Mouse (Mus musculus): Measurements from ENCODE around the gene Gprc5c.

The Gprc5c gene

GRCm38 (mm10) chr11:114833166-114833565, 17.8 kb upstream of the Gprc5c start:
- DNase-seq (ENCODE audit: extremely low spot score, low spot score), result no peak

DNA sequence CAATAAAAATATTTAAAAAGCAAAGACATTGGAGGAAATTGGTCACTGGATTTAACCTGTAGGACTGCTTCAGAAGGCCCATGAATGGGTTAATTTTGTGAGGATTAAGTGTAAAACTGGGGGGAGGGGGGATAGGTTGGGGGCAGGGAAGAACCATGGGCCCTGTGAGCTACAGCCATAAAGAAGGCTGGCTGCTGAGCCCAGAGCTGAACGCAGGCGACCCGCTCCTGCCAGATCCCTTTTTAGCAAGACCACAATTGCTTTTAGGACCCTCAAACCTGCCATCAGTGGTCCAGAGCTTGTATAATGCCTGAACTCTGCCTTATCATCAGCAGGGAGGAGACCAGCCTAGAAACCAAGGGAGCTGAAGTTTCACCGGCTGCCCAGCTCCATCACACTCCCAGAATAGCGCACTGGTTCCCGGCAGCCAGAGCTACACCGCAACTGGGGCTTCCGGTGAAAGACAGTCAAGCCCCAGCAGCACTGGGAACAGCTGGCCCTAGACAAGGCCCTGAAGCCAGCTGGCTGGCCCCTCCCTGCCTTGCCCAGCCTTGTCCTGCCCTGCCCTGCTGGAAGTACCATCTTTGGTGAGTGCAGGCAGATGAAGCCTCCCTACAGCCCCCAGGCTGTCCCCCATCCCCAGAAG, 7.0 kb upstream of the Gprc5c start:
- peak; percentile 59 for DNase-seq (ENCODE audit: extremely low spot score, low spot score)

GRCm38 (mm10) chr11:114844464-114845220, 6.3 kb upstream of the Gprc5c start:
- DNase-seq (ENCODE audit: extremely low spot score, low spot score), result no peak

DNA sequence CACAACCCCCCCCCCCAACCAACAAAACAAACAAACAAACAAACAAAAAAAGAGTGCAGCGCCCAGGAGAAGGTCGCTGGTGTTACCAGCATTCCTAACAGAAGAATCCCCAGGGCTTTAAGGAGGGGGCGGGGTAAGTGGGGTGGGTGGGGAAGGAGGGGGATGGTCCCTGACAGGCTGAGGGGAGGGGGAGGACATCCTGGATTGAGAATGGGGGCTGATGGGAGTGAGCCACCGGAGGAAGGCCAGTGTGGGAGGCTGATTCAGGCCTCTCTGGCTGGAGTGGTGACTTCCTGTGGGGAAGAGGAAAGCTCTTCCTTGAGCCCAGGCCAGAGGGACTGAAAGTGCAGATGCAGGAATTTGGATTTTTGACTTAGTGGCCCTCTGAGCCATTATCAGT, 4.6 kb upstream of the Gprc5c start:
- DNase-seq (ENCODE audit: extremely low spot score, low spot score), result no peak

- DNase-seq (ENCODE audit: extremely low spot score, low spot score), result no peak
Measured at GRCm38 (mm10) chr11:114847008-114847407, 3.9 kb upstream of the Gprc5c start.

GRCm38 (mm10) chr11:114849572-114849971, 1.4 kb upstream of the Gprc5c start:
- no peak for DNase-seq (ENCODE audit: extremely low spot score, low spot score)

DNA sequence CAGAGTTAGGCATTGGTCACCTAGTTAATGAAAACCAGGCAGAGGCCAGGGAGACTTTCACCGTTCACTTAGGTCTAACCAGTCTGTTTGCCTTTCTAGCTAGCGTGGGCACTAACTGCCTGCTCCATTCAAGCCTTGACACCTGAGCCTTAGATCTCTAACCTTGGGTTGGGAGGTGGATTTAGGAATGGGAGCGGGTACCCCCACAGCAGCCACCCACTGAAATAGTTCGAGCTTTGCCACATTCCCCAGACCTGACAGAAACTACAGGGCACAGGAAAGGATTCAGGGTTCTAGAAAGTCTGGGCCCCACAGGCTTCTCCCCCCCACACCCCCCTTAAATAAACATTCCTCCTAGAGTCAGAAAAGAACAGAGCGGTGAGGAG, 893 bp upstream of the Gprc5c start:
- peak; percentile 29 for DNase-seq (ENCODE audit: extremely low spot score, low spot score)

GRCm38 (mm10) chr11:114851269-114851607, 286 bp downstream of the Gprc5c start:
- no peak for DNase-seq (ENCODE audit: extremely low spot score, low spot score)

DNA sequence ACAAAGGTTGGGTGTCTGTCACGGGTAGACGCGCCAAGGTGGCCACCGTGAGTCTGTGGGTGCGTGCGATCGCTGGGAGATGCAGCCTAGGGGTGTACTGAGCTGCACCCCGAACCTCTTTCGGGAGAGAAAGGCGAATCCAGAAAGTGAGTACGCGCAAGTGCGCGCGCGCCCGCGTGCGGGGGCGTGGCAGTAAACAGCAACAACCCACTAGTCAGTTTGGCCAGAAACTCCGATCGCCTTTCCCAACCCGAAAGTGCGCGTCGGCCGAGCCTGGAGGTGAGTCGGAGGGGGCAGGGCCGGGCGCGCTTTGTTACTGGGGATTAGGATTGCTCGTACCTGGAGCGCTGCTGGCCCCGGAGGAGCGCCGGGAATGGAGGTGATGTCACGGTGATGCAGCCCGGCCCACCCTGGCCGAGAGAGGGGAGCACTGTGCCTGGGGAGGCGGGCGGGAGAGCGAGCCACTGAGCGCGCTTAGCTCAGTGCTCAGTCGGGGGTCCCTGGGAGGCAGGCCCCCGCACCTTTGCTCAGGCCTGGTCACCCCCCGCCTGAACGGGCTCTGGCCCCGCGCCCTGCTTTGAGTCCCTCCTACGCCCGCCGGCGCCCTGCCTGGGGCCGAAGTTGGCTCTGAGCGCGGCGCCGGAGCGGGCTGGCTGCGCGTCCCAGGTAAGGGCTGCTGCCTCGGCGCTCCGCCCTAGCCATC, 807 bp downstream of the Gprc5c start:
- peak; percentile 68 for DNase-seq (ENCODE audit: extremely low spot score, low spot score)

DNA sequence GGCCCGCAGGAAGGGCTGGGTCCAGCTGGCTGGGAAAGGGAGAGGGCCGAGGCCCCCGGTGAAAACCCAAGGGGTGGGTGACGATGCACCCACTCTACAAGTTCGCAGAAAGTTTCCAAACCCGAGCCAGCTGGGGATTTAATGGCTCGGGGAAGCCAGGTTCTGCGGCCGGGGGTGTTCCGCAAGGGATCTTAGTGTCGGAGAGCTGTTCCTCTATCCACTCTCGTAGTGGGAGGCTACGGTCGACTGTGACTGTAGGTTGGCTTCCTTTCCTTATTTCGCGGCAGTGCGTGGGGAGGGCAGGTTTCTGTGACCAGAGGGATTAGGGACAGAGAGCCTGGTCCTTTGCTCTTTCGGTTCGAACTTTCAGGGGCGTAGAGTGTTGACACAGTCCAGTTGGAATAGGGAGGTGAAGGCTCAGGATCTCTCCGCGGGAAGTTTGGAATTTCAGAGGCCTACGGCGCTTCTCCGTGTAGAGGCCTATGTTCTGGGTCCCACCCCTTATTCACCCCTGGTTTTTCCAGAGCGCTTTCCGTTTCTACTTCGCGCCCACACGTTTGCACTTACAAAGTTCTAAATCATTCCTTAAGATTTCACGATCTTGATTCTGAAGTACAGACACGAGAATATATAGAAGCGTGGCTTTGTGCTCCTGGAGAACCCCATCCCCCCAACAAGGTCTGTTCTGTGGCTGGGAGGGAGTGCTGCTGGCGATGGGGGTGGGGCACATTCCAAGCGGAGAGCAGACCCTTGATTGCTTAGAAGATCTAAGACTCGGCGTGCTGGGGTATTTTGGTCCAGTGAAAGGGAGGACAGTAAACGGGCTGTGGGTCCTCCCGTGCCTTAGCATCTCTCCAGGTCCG, 1.6 kb downstream of the Gprc5c start:
- DNase-seq (ENCODE audit: extremely low spot score, low spot score), result peak; percentile 73

- no peak for DNase-seq (ENCODE audit: extremely low spot score, low spot score)
Measured at GRCm38 (mm10) chr11:114853174-114853838, 2.4 kb downstream of the Gprc5c start.

DNA sequence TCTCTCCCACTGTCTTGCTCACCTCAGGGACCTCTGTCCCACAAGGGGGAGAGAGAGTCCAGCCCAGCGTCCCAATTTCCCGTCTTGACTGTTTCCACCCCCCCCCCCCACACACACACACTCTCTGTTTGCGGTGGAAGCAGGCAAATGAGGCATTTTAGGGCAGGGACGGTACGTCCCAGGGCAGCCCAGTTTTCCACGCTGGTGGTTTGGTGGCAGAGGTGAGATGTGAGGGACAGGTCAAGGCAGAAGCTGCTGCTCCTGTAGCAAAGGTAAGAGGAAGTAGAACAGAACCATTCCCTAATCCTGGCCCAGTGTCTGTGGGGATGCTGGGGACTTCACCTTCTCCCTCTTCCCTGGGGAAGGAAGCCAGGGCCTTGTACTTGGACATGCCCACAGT, 3.6 kb downstream of the Gprc5c start:
- DNase-seq (ENCODE audit: extremely low spot score, low spot score), result no peak

DNA sequence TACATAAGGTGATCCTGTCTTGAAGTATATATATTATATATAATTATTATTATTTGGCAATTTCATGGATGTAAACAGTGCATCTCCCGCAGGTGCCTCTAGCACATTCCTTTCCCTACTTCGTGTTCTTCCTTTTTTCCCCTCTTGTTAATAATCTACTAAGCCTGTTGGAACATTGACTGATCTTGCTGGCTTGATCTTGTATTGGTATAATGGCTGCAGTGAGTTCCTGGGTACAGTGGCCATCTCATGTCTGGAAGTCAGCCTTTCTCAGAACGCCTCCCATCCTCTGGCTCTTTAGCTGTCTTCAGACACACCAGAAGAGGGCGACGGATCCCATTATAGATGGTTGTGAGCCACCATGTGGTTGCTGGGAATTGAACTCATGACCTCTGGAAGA, 5.2 kb downstream of the Gprc5c start:
- DNase-seq (ENCODE audit: extremely low spot score, low spot score), result no peak

DNA sequence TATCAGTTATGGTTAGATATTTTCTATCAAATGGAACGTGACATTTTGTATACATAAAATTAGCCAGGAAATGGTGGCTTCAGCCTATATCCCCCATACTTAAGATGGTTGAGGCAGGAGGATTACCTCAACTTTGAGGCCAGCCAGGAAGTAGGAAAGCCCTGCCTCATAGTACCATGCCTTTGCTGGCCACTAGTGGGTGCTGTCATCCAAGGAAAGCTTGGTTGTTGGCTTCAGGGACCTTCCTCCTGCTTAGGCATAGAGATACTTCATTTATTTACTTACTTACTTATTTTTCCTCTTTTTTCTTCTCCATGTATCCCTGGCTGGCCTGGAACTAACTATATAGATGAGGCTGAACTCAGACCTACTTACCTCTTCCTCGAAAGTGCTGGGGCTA, 7.7 kb downstream of the Gprc5c start:
- no peak for DNase-seq (ENCODE audit: extremely low spot score, low spot score)

DNA sequence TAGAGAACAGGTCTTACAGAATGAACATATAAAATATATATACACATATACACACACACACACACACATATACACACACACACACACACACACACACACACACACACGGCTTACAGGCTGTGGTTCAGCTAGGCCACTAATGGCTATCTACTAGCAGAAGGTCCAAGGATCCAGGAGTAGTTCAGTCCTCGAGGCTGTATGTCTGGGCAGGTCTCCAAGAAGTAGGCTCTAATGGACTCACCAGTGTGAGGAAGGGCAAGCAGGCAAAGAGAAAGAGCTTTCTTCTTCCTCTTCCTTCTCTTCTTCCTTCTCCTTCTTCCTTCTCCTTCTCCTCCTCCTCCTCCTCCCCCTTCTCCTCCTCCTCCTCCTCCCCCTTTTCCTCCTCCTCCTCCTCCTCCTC, 10.1 kb downstream of the Gprc5c start:
- DNase-seq (ENCODE audit: extremely low spot score, low spot score), result no peak

GRCm38 (mm10) chr11:114862687-114863086, 11.7 kb downstream of the Gprc5c start:
- no peak for DNase-seq (ENCODE audit: extremely low spot score, low spot score)

GRCm38 (mm10) chr11:114863918-114864420, 13.0 kb downstream of the Gprc5c start:
- DNase-seq (ENCODE audit: extremely low spot score, low spot score), result no peak

- no peak for DNase-seq (ENCODE audit: extremely low spot score, low spot score)
Measured at GRCm38 (mm10) chr11:114865999-114866398, 15.0 kb downstream of the Gprc5c start.

GRCm38 (mm10) chr11:114866486-114867360, 15.8 kb downstream of the Gprc5c start:
- DNase-seq (ENCODE audit: extremely low spot score, low spot score), result no peak

All from neural tube, embryonic 10.5 days (tissue).